In the genomic region with DNA sequence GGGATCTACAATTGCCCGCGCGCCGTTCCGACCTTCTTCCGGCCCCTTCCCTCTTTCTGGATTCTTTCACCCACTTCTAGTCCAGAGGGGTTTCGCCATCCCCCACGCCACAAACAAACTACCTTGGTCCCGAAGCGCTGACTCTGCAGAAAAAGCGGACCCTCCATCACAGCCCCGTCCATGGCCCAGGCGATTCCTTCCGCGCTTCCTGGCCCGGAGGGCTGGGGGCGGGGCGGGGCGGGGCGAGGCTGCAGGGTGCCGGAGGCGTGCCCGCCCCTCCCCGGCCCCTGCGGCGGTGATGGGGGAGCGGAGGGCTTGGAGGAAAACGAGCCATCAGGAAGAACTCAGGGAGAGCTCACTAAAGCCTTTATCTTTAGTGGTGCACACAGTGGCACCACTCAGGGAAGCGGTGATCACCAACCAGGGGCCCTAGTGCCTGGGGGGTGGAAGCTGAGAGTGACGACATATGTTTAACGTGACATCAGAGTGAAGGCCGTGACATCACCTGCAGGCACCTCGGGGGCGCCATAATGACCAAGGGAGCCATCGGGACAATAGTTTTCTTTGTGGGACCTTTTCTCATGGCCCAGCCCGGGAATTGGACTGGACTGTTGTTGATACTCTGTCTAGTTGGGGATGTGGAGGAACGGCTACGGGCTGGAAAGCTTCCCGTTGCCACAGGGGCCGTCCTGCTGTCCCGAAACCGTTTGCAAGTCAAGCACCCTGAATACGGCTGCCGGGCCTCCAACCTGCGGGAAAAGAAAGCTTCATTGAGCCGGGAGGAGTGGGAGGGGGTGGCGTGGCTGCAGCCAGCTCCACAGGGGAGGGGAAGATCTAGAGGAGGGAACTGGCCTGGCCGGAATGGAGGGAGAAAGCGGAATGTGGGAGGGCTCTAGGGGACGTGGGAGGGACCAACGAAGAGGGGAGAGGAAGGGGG, we compare ENCODE assay signal across 8 mouse cellular contexts. TPM values are rescaled to one million over a fixed set of nuclear protein-coding genes. Genes with fewer than 3 reads are reported as not detected.
DNase-seq lines count a peak whose midpoint lies in the region; ATAC-seq and TF ChIP-seq lines count a peak whose summit lies in the region.

A gene (minus strand): TSS at position 223 of the 937 bp plus-strand sequence.
A gene (plus strand): TSS at position 925 of the 937 bp plus-strand sequence.

- H3K27ac ChIP-seq in embryonic facial prominence, embryonic 11.5 days (replicated peaks; ENCODE audit: low read depth, low read length) = peak within 1 kb of the TSS; percentile 54; the same call in 1 of the 2 replicates
- H3K27ac ChIP-seq in kidney, adult 2 months (ENCODE audit: insufficient read depth, low read depth, low read length) = peak within 1 kb of the TSS; percentile 68
- peak within 1 kb of the TSS; percentile 83 for H3K27ac ChIP-seq in lung, postnatal 0 days (ENCODE audit: low read length)

- TF ChIP-seq EP300 in lung, postnatal 0 days (IDR thresholded peaks at IDR 0.05) = 0 out of 2 replicates have a peak, but pooled peaks have one; percentile 24

- TF ChIP-seq CTCF in kidney, adult 2 months (conservative IDR thresholded peaks at IDR 0.05; ENCODE audit: insufficient read depth, insufficient read length, low read depth, low read length) = no peak
- TF ChIP-seq CTCF in lung, postnatal 0 days (IDR thresholded peaks at IDR 0.05) = no peak

- H3K9ac ChIP-seq in embryonic facial prominence, embryonic 11.5 days (replicated peaks; ENCODE audit: low read length) = peak within 1 kb of the TSS; percentile 58
- peak within 1 kb of the TSS; percentile 51 for H3K9ac ChIP-seq in lung, postnatal 0 days (replicated peaks; ENCODE audit: low read depth)

- peak within 1 kb of the TSS; percentile 85 for H3K4me2 ChIP-seq in embryonic facial prominence, embryonic 11.5 days (ENCODE audit: low read depth, low read length)
- peak within 1 kb of the TSS; percentile 84 for H3K4me2 ChIP-seq in lung, postnatal 0 days (replicated peaks; ENCODE audit: low read depth, low read length)

- TF ChIP-seq POLR2A in kidney, adult 2 months (IDR thresholded peaks at IDR 0.05; ENCODE audit: low read depth, low read length) = no peak

- no peaks in the 10 kb centered on the region for H3K9me3 ChIP-seq in embryonic facial prominence, embryonic 11.5 days (replicated peaks; ENCODE audit: control insufficient read depth, low read length)
- H3K9me3 ChIP-seq in lung, postnatal 0 days (ENCODE audit: low read length) = no peaks in the 10 kb centered on the region

- peak; percentile 68 to 74 for DNase-seq in urinary bladder, adult 18-20 months (ENCODE audit: low spot score in 2 of 2)
- DNase-seq in urinary bladder, postnatal 10 days (ENCODE audit: low spot score) = no peak
- peak; percentile 81 for DNase-seq in embryonic facial prominence, embryonic 11.5 days (ENCODE audit: low spot score)
- peak; percentile 76 to 78 for DNase-seq in heart, adult 9 months (ENCODE audit: low spot score in 2 of 2)
- peak; percentile 71 for DNase-seq in kidney, adult 2 months
- DNase-seq in lung, postnatal 0 days (ENCODE audit: low spot score) = peak; percentile 89
- DNase-seq in ovary, adult 18-20 months (ENCODE audit: low spot score) = peak; percentile 75
- peak; percentile 61 for DNase-seq in urinary bladder, adult 2 months (ENCODE audit: low spot score)

- H3K27me3 ChIP-seq in embryonic facial prominence, embryonic 11.5 days (ENCODE audit: control insufficient read depth, insufficient read depth, low read length) = peaks cover 23% of the 10 kb centered on the region
- H3K27me3 ChIP-seq in kidney, adult 2 months (replicated peaks; ENCODE audit: control insufficient read depth, insufficient read depth, low read length) = no peaks in the 10 kb centered on the region
- no peaks in the 10 kb centered on the region for H3K27me3 ChIP-seq in lung, postnatal 0 days (replicated peaks; ENCODE audit: insufficient read depth, low read length)

- H3K4me3 ChIP-seq in embryonic facial prominence, embryonic 11.5 days (ENCODE audit: low read depth, low read length) = peak within 1 kb of the TSS; percentile 51
- H3K4me3 ChIP-seq in kidney, adult 2 months (ENCODE audit: insufficient read depth, low read depth, low read length) = peak within 1 kb of the TSS; percentile 66
- H3K4me3 ChIP-seq in lung, postnatal 0 days (ENCODE audit: low read depth, low read length) = peak within 1 kb of the TSS; percentile 57

- no peaks in the 10 kb centered on the region for H3K4me1 ChIP-seq in embryonic facial prominence, embryonic 11.5 days (ENCODE audit: control insufficient read depth, insufficient read depth, low read length)
- peaks cover 2% of the 10 kb centered on the region; the same call in 1 of the 2 replicates for H3K4me1 ChIP-seq in kidney, adult 2 months (ENCODE audit: control insufficient read depth, insufficient read depth, low read length)
- peaks cover 8% of the 10 kb centered on the region for H3K4me1 ChIP-seq in lung, postnatal 0 days (ENCODE audit: insufficient read depth, low read depth, low read length)

- WGBS in embryonic facial prominence, embryonic 11.5 days = under 1% methylated on average over 50 of the region's 51 CpGs
- WGBS in kidney, adult 2 months = 1% methylated on average over 51 of the region's 51 CpGs
- WGBS in lung, postnatal 0 days = 2% methylated on average over 50 of the region's 51 CpGs

- H3K36me3 ChIP-seq in embryonic facial prominence, embryonic 11.5 days (replicated peaks; ENCODE audit: control insufficient read depth, insufficient read depth, low read depth, low read length) = no peaks in the 10 kb centered on the region
- H3K36me3 ChIP-seq in kidney, adult 2 months (ENCODE audit: control insufficient read depth, insufficient read depth, low read length) = no peaks in the 10 kb centered on the region
- no peaks in the 10 kb centered on the region for H3K36me3 ChIP-seq in lung, postnatal 0 days (ENCODE audit: insufficient read depth, low read length)

- ATAC-seq in embryonic facial prominence, embryonic 11.5 days (replicated peaks; ENCODE audit: insufficient number of reproducible peaks, low FRiP score, low TSS enrichment, low read depth) = peak; percentile 72
- peak; percentile 90 for ATAC-seq in lung, postnatal 0 days

RNA-seq across cellular contexts. Expression of the first gene that starts in this region (rescaled TPM):
- polyA plus RNA-seq in embryonic facial prominence, embryonic 11.5 days (2014; fragmentation: Nextera tagmentation; extraction: Ambion mirVana) = 5.4 and 8.2 TPM in 2 replicates
- 4.3 and 4.5 TPM in 2 replicates for polyA plus RNA-seq in kidney, adult 2 months (2012; rRNA removed)
- polyA plus RNA-seq in lung, postnatal 0 days (2015; fragmentation: Nextera tagmentation; extraction: Ambion mirVana) = 22.8 and 23.3 TPM in 2 replicates
- 18.3 and 20.8 TPM in 2 replicates for polyA plus RNA-seq in urinary bladder, adult 2 months (2012; rRNA removed)

RNA-seq across cellular contexts. Expression of the second gene that starts in this region (rescaled TPM):
- polyA plus RNA-seq in embryonic facial prominence, embryonic 11.5 days (2014; fragmentation: Nextera tagmentation; extraction: Ambion mirVana) = 8.9 and 10.1 TPM in 2 replicates
- polyA plus RNA-seq in kidney, adult 2 months (2012; rRNA removed) = 3.1 and 3.6 TPM in 2 replicates
- polyA plus RNA-seq in lung, postnatal 0 days (2015; fragmentation: Nextera tagmentation; extraction: Ambion mirVana) = 10.1 and 11.4 TPM in 2 replicates
- polyA plus RNA-seq in urinary bladder, adult 2 months (2012; rRNA removed) = 20.2 and 20.7 TPM in 2 replicates
